8 mouse cellular contexts compared by ENCODE assay signal in genomic region chr17:56139355-56139754, GRCm38 (mm10). TPM values are rescaled to one million over a fixed set of nuclear protein-coding genes. Genes with fewer than 3 reads are reported as not detected.
DNase-seq lines count a peak whose midpoint lies in the region; ATAC-seq lines count a peak whose summit lies in the region.

No protein-coding gene starts in this region.

- H3K9me3 ChIP-seq in kidney, embryonic 16.5 days (ENCODE audit: low read length), result no peaks in the 10 kb centered on the region
- H3K9me3 ChIP-seq in forebrain, embryonic 16.5 days (ENCODE audit: control insufficient read depth, low read length), result no peaks in the 10 kb centered on the region
- H3K9me3 ChIP-seq in midbrain, embryonic 10.5 days (replicated peaks), result no peaks in the 10 kb centered on the region

- peak overlapping the region; percentile 100 for H3K4me2 ChIP-seq in kidney, embryonic 16.5 days (replicated peaks; ENCODE audit: low read depth, low read length)
- H3K4me2 ChIP-seq in forebrain, embryonic 16.5 days (ENCODE audit: low read length), result peak overlapping the region; percentile 60

- H3K4me3 ChIP-seq in kidney, embryonic 16.5 days (ENCODE audit: low read length), result peak overlapping the region; percentile 64
- peak overlapping the region; percentile 74 for H3K4me3 ChIP-seq in brown adipose tissue, adult 24 weeks (ENCODE audit: insufficient read depth, low read depth, low read length)
- peak overlapping the region; percentile 89 for H3K4me3 ChIP-seq in forebrain, embryonic 16.5 days (replicated peaks; ENCODE audit: low read length)
- H3K4me3 ChIP-seq in midbrain, embryonic 10.5 days, result peak overlapping the region; percentile 79

- no peaks in the 10 kb centered on the region for H3K36me3 ChIP-seq in kidney, embryonic 16.5 days (ENCODE audit: insufficient read depth, low read length)
- H3K36me3 ChIP-seq in forebrain, embryonic 16.5 days (ENCODE audit: control insufficient read depth, insufficient read depth), result no peaks in the 10 kb centered on the region
- no peaks in the 10 kb centered on the region for H3K36me3 ChIP-seq in midbrain, embryonic 10.5 days

- H3K27me3 ChIP-seq in kidney, embryonic 16.5 days (ENCODE audit: insufficient read depth, low read length), result peaks cover 53% of the 10 kb centered on the region
- H3K27me3 ChIP-seq in forebrain, embryonic 16.5 days (replicated peaks; ENCODE audit: control insufficient read depth, insufficient read depth, low read length), result peaks cover 6% of the 10 kb centered on the region
- peaks cover 93% of the 10 kb centered on the region for H3K27me3 ChIP-seq in midbrain, embryonic 10.5 days (ENCODE audit: low read depth, poor library complexity, severe bottlenecking)

- peak overlapping the region; percentile 67 for H3K9ac ChIP-seq in kidney, embryonic 16.5 days (replicated peaks; ENCODE audit: low read length)
- H3K9ac ChIP-seq in forebrain, embryonic 16.5 days (replicated peaks; ENCODE audit: low read depth, low read length), result peak overlapping the region; percentile 85

- 8% methylated on average over 17 of the region's 21 CpGs for WGBS in kidney, embryonic 16.5 days
- 3% methylated on average over 21 of the region's 21 CpGs for WGBS in forebrain, embryonic 16.5 days
- 5% methylated on average over 21 of the region's 21 CpGs for WGBS in midbrain, embryonic 10.5 days

- DNase-seq in kidney, postnatal 4 days, result no peak
- no peak for DNase-seq in midbrain, embryonic 10.5 days (ENCODE audit: low spot score)
- DNase-seq in left cerebral cortex, adult 9 months (ENCODE audit: low spot score in 2 of 2), result no peak
- DNase-seq in gastrocnemius, postnatal 4 days (ENCODE audit: low spot score in 2 of 2), result no peak

- ATAC-seq in kidney, embryonic 16.5 days (ENCODE audit: low FRiP score, low TSS enrichment), result no peak
- ATAC-seq in forebrain, embryonic 16.5 days, result peak; percentile 32
- no peak for ATAC-seq in inflammation-experienced regulatory T-cells, adult 6 months

- no peak overlapping the region for H3K27ac ChIP-seq in kidney, embryonic 16.5 days (ENCODE audit: low read length)
- peak overlapping the region; percentile 20 for H3K27ac ChIP-seq in brown adipose tissue, adult 24 weeks (replicated peaks; ENCODE audit: low read depth, low read length)
- H3K27ac ChIP-seq in forebrain, embryonic 16.5 days (ENCODE audit: low read length), result no peak overlapping the region
- H3K27ac ChIP-seq in midbrain, embryonic 10.5 days (replicated peaks), result peak overlapping the region; percentile 81

- H3K4me1 ChIP-seq in kidney, embryonic 16.5 days (ENCODE audit: insufficient read depth, low read length), result peaks cover 29% of the 10 kb centered on the region
- H3K4me1 ChIP-seq in brown adipose tissue, adult 24 weeks (ENCODE audit: control insufficient read depth, insufficient read depth, insufficient read length, low read length), result peaks cover 17% of the 10 kb centered on the region
- peaks cover 34% of the 10 kb centered on the region for H3K4me1 ChIP-seq in forebrain, embryonic 16.5 days (replicated peaks; ENCODE audit: control insufficient read depth, insufficient read depth, low read length)
- H3K4me1 ChIP-seq in midbrain, embryonic 10.5 days, result peaks cover 74% of the 10 kb centered on the region

RNA-seq across cellular contexts. Expression of gene Sema6b, which starts 0.8 kb away (rescaled TPM):
- polyA plus RNA-seq in kidney, embryonic 16.5 days (2015; fragmentation: Nextera tagmentation; extraction: Ambion mirVana), result 1.1 TPM in 2 replicates
- polyA plus RNA-seq in brown adipose tissue, adult 24 weeks (2012; ENCODE audit: insufficient read depth, insufficient read length, missing spikeins), result 1.9 and 5.0 TPM in 2 replicates
- polyA plus RNA-seq in forebrain, embryonic 16.5 days (2015; fragmentation: Nextera tagmentation; extraction: Ambion mirVana), result 10.1 and 10.7 TPM in 2 replicates
- 1.2 and 1.8 TPM in 2 replicates for polyA plus RNA-seq in midbrain, embryonic 10.5 days (2016; fragmentation: Nextera tagmentation; extraction: Ambion mirVana)
- total RNA-seq in gastrocnemius, postnatal 4 days (2021), result 10 to 100 TPM; 21.0 to 21.8 TPM
- polyA plus RNA-seq in inflammation-experienced regulatory T-cells, adult 6 months (2017; shearing (Covaris generic)), result under 1 TPM in 1 of 3 experiments, not detected in 2; 0.13 TPM

RNA-seq across cellular contexts. Expression of gene Lrg1, which starts 17.6 kb away (rescaled TPM):
- polyA plus RNA-seq in kidney, embryonic 16.5 days (2015; fragmentation: Nextera tagmentation; extraction: Ambion mirVana), result 0.62 and 0.69 TPM in 2 replicates
- 61.5 and 101 TPM in 2 replicates for polyA plus RNA-seq in brown adipose tissue, adult 24 weeks (2012; ENCODE audit: insufficient read depth, insufficient read length, missing spikeins)
- polyA plus RNA-seq in forebrain, embryonic 16.5 days (2015; fragmentation: Nextera tagmentation; extraction: Ambion mirVana), result 0.22 TPM in 1 of 2 replicates, not detected in the other
- not detected in 2 replicates for polyA plus RNA-seq in midbrain, embryonic 10.5 days (2016; fragmentation: Nextera tagmentation; extraction: Ambion mirVana)
- 1 to 10 TPM; 3.1 to 4.0 TPM for total RNA-seq in gastrocnemius, postnatal 4 days (2021)
- polyA plus RNA-seq in inflammation-experienced regulatory T-cells, adult 6 months (2017; shearing (Covaris generic)), result not detected

RNA-seq across cellular contexts. Expression of gene Plin5, which starts 22.0 kb away (rescaled TPM):
- 1.6 and 2.6 TPM in 2 replicates for polyA plus RNA-seq in kidney, embryonic 16.5 days (2015; fragmentation: Nextera tagmentation; extraction: Ambion mirVana)
- 138 and 171 TPM in 2 replicates for polyA plus RNA-seq in brown adipose tissue, adult 24 weeks (2012; ENCODE audit: insufficient read depth, insufficient read length, missing spikeins)
- 0.67 and 1.4 TPM in 2 replicates for polyA plus RNA-seq in forebrain, embryonic 16.5 days (2015; fragmentation: Nextera tagmentation; extraction: Ambion mirVana)
- 0.11 and 0.21 TPM in 2 replicates for polyA plus RNA-seq in midbrain, embryonic 10.5 days (2016; fragmentation: Nextera tagmentation; extraction: Ambion mirVana)
- total RNA-seq in gastrocnemius, postnatal 4 days (2021), result 10 to 100 TPM; 25.7 to 29.7 TPM
- under 1 TPM in 1 of 3 experiments, not detected in 2; 0.16 TPM for polyA plus RNA-seq in inflammation-experienced regulatory T-cells, adult 6 months (2017; shearing (Covaris generic))

RNA-seq across cellular contexts. Expression of gene Tnfaip8l1, which starts 22.9 kb away (rescaled TPM):
- 12.2 and 13.2 TPM in 2 replicates for polyA plus RNA-seq in kidney, embryonic 16.5 days (2015; fragmentation: Nextera tagmentation; extraction: Ambion mirVana)
- 0.36 and 1.4 TPM in 2 replicates for polyA plus RNA-seq in brown adipose tissue, adult 24 weeks (2012; ENCODE audit: insufficient read depth, insufficient read length, missing spikeins)
- polyA plus RNA-seq in forebrain, embryonic 16.5 days (2015; fragmentation: Nextera tagmentation; extraction: Ambion mirVana), result 10.1 and 10.2 TPM in 2 replicates
- polyA plus RNA-seq in midbrain, embryonic 10.5 days (2016; fragmentation: Nextera tagmentation; extraction: Ambion mirVana), result 7.2 and 8.4 TPM in 2 replicates
- total RNA-seq in gastrocnemius, postnatal 4 days (2021), result 1 to 10 TPM; 6.7 to 6.8 TPM
- 10 to 100 TPM; 29.8 to 39.7 (median 37.9) TPM for polyA plus RNA-seq in inflammation-experienced regulatory T-cells, adult 6 months (2017; shearing (Covaris generic))

RNA-seq across cellular contexts. Expression of gene Plin4, which starts 29.8 kb away (rescaled TPM):
- polyA plus RNA-seq in kidney, embryonic 16.5 days (2015; fragmentation: Nextera tagmentation; extraction: Ambion mirVana), result 0.18 and 0.32 TPM in 2 replicates
- polyA plus RNA-seq in brown adipose tissue, adult 24 weeks (2012; ENCODE audit: insufficient read depth, insufficient read length, missing spikeins), result 195 and 205 TPM in 2 replicates
- polyA plus RNA-seq in forebrain, embryonic 16.5 days (2015; fragmentation: Nextera tagmentation; extraction: Ambion mirVana), result 0.09 and 0.14 TPM in 2 replicates
- 0.04 and 0.11 TPM in 2 replicates for polyA plus RNA-seq in midbrain, embryonic 10.5 days (2016; fragmentation: Nextera tagmentation; extraction: Ambion mirVana)
- 10 to 100 TPM; 60.0 to 80.1 TPM for total RNA-seq in gastrocnemius, postnatal 4 days (2021)
- under 1 TPM in 1 of 3 experiments, not detected in 2; 0.09 TPM for polyA plus RNA-seq in inflammation-experienced regulatory T-cells, adult 6 months (2017; shearing (Covaris generic))

Comparison
In these comparisons a context has a peak if more than half of its experiments do, and no peak if none do; other contexts are left out.
1. H3K27ac ChIP-seq: peak in brown adipose tissue, adult 24 weeks (single experiment) and midbrain, embryonic 10.5 days (single experiment); none in kidney, embryonic 16.5 days (single experiment) and forebrain, embryonic 16.5 days (single experiment).
2. RNA of gene Lrg1, which starts 17.6 kb away (polyA plus RNA-seq): 61.5 to 101 TPM in brown adipose tissue, adult 24 weeks; 0.62 to 0.69 TPM in kidney, embryonic 16.5 days, 0.22 TPM in forebrain, embryonic 16.5 days, not detected in midbrain, embryonic 10.5 days and not detected in inflammation-experienced regulatory T-cells, adult 6 months; every median in the first group is over 10 times any median in the second.
3. RNA of gene Plin5, which starts 22.0 kb away (polyA plus RNA-seq): 138 to 171 TPM in brown adipose tissue, adult 24 weeks; 1.6 to 2.6 TPM in kidney, embryonic 16.5 days, 0.67 to 1.4 TPM in forebrain, embryonic 16.5 days, 0.11 to 0.21 TPM in midbrain, embryonic 10.5 days and 0.16 TPM in inflammation-experienced regulatory T-cells, adult 6 months; every median in the first group is over 10 times any median in the second.
4. Peak in every context shown above with its lines, with median percentiles within 50 percentile points of each other: H3K4me3 ChIP-seq.